Mouse (Mus musculus): ENCODE results near the gene Tcl1b5.
"Not testable (repeated sequence)": the region's sequence is repeated elsewhere in the genome, so short reads cannot be mapped to it uniquely, and the experiment has no call there.

DNA sequence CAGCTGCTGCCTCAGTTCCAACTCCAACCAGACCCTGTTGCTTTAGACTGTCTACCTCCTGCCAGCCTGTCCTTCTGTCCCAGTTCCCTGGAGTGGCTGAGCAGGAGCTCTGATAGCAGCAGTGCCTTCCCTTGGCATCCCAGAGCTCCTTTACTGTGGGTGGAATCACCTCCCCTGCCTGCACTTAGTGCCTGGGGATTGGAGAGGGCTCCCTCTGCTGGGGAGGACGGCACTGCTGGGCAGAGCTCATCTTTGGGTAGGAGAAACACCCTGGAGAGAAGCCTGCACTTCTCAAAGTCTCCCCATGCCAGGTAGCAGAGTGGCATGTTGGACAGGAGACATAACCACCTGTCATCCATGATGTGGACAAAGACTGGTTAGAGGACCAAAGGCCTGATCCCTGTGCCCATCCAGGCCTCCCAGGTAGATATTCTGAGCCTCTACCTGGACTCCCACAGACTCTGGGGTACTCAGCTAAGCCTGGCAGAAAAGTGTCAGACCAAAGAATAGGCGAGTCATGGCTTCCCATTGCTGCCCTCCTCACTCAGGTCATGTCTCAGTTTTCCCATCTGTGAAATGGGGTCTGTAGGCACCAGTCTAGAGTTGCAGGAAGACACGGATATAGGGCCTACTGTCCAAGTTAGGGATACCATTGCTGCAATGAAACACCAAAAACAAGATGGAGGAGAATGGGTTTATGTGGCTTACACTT is 46.5 kb upstream of the Tcl1b5 start:
- not testable (repeated sequence) for TF ChIP-seq CTCF (IDR thresholded peaks at IDR 0.05; ENCODE audit: borderline replicate concordance, extremely low read depth, insufficient read depth, insufficient read length); POLR2A (IDR thresholded peaks at IDR 0.05; ENCODE audit: borderline replicate concordance, extremely low read depth, insufficient read depth, insufficient read length, poor library complexity, severe bottlenecking)

All from brain, embryonic 14.5 days (tissue).